Mouse (Mus musculus) liver, embryonic 14.5 days (tissue): ENCODE measurements around the gene Apbb2.

Experiments
- CTCF ChIP-seq: IDR thresholded peaks from 2 replicates; pipeline ENCODE4 v1.5.1; 2016; ENCODE audit warnings: antibody characterized with exemption, low read depth, control low read depth
- EP300 ChIP-seq: IDR thresholded peaks from 2 replicates; pipeline ENCODE4 v1.6.1; 2016; ENCODE audit warnings: antibody characterized with exemption, low read depth

- TF ChIP-seq EP300, result no peak
- TF ChIP-seq CTCF, result no peak
These were observed 213.3 kb downstream of the Apbb2 start for GRCm38 (mm10) chr5:66405305-66405704.
